Mouse (Mus musculus): ENCODE measurements at regions not wholly inside any gene's neighbourhood (a gene's known extent, or its start where the extent isn't known, plus 50 kb on each side); places are given as distances from the start of the nearest gene placed in this dataset.
A peak's percentile ranks its signal among the peaks of the same experiment; 100 is the strongest.

GRCm38 (mm10) chr8:93591608-93592301 is 56.1 kb upstream of the Ces5a start:
- Histone ChIP-seq H3K27me3 (ENCODE audit: control insufficient read depth, insufficient read depth, low read length) (no peaks in the 10 kb centered on the region), H3K9ac (ENCODE audit: low read depth, low read length, severe bottlenecking) (no peak overlapping the region), H3K36me3 (ENCODE audit: control insufficient read depth, insufficient read depth, low read length) (no peaks in the 10 kb centered on the region), H3K4me2 (replicated peaks; ENCODE audit: low read depth, low read length, severe bottlenecking) (no peak overlapping the region), H3K4me3 (replicated peaks; ENCODE audit: low read length) (no peak overlapping the region), H3K4me1 (ENCODE audit: control insufficient read depth, insufficient read depth, low read length) (no peaks in the 10 kb centered on the region), H3K27ac (replicated peaks; ENCODE audit: low read depth, low read length) (no peak overlapping the region), H3K9me3 (ENCODE audit: control insufficient read depth, low read length) (no peaks in the 10 kb centered on the region)
- TF ChIP-seq POLR2A (IDR thresholded peaks at IDR 0.05; ENCODE audit: borderline replicate concordance, extremely low read depth, insufficient read depth, insufficient read length), result no peak
- ATAC-seq (ENCODE audit: low FRiP score, low read depth), result peak; percentile 74; the same call in 1 of the 2 replicates
- WGBS, result 32% methylated on average over 9 of the region's 9 CpGs
- peak; percentile 76 for DNase-seq (ENCODE audit: low spot score)

- H3K36me3 ChIP-seq (ENCODE audit: control insufficient read depth, insufficient read depth, low read length), result no peaks in the 10 kb centered on the region
- WGBS, result 30% methylated on average over 3 of the region's 3 CpGs
- H3K4me1 ChIP-seq (ENCODE audit: control insufficient read depth, insufficient read depth, low read length), result no peaks in the 10 kb centered on the region
- no peak for ATAC-seq (ENCODE audit: low FRiP score, low read depth)
- DNase-seq (ENCODE audit: low spot score), result no peak
- no peaks in the 10 kb centered on the region for H3K9me3 ChIP-seq (ENCODE audit: control insufficient read depth, low read length)
- H3K4me3 ChIP-seq (replicated peaks; ENCODE audit: low read length), result no peak overlapping the region
- TF ChIP-seq POLR2A (IDR thresholded peaks at IDR 0.05; ENCODE audit: borderline replicate concordance, extremely low read depth, insufficient read depth, insufficient read length), result no peak
- no peak overlapping the region for H3K4me2 ChIP-seq (replicated peaks; ENCODE audit: low read depth, low read length, severe bottlenecking)
- no peaks in the 10 kb centered on the region for H3K27me3 ChIP-seq (ENCODE audit: control insufficient read depth, insufficient read depth, low read length)
- H3K27ac ChIP-seq (replicated peaks; ENCODE audit: low read depth, low read length), result no peak overlapping the region
- peak overlapping the region; percentile 2; the same call in 1 of the 2 replicates for H3K9ac ChIP-seq (ENCODE audit: low read depth, low read length, severe bottlenecking)
Observed at GRCm38 (mm10) chr8:93592302-93592651, 56.6 kb upstream of the Ces5a start.

GRCm38 (mm10) chr8:93598613-93599121 is 63.0 kb upstream of the Ces5a start:
- no peak overlapping the region for H3K27ac ChIP-seq (replicated peaks; ENCODE audit: low read depth, low read length)
- 13% methylated on average over 11 of the region's 11 CpGs for WGBS
- no peaks in the 10 kb centered on the region for H3K27me3 ChIP-seq (ENCODE audit: control insufficient read depth, insufficient read depth, low read length)
- no peak overlapping the region for H3K9ac ChIP-seq (ENCODE audit: low read depth, low read length, severe bottlenecking)
- H3K4me2 ChIP-seq (replicated peaks; ENCODE audit: low read depth, low read length, severe bottlenecking), result no peak overlapping the region
- H3K4me1 ChIP-seq (ENCODE audit: control insufficient read depth, insufficient read depth, low read length), result no peaks in the 10 kb centered on the region
- no peak overlapping the region for H3K4me3 ChIP-seq (replicated peaks; ENCODE audit: low read length)
- H3K9me3 ChIP-seq (ENCODE audit: control insufficient read depth, low read length), result no peaks in the 10 kb centered on the region
- ATAC-seq (ENCODE audit: low FRiP score, low read depth) (no peak), DNase-seq (ENCODE audit: low spot score) (peak; percentile 9)
- H3K36me3 ChIP-seq (ENCODE audit: control insufficient read depth, insufficient read depth, low read length), result no peaks in the 10 kb centered on the region
- no peak for TF ChIP-seq POLR2A (IDR thresholded peaks at IDR 0.05; ENCODE audit: borderline replicate concordance, extremely low read depth, insufficient read depth, insufficient read length)

GRCm38 (mm10) chr8:93599306-93599705 is 63.7 kb upstream of the Ces5a start:
- no peaks in the 10 kb centered on the region for H3K36me3 ChIP-seq (ENCODE audit: control insufficient read depth, insufficient read depth, low read length)
- DNase-seq (ENCODE audit: low spot score) (no peak), ATAC-seq (ENCODE audit: low FRiP score, low read depth) (no peak)
- H3K4me3 ChIP-seq (replicated peaks; ENCODE audit: low read length), result no peak overlapping the region
- H3K4me2 ChIP-seq (replicated peaks; ENCODE audit: low read depth, low read length, severe bottlenecking), result no peak overlapping the region
- 63% methylated on average over 9 of the region's 9 CpGs for WGBS
- no peak overlapping the region for H3K9ac ChIP-seq (ENCODE audit: low read depth, low read length, severe bottlenecking)
- no peaks in the 10 kb centered on the region for H3K9me3 ChIP-seq (ENCODE audit: control insufficient read depth, low read length)
- TF ChIP-seq POLR2A (IDR thresholded peaks at IDR 0.05; ENCODE audit: borderline replicate concordance, extremely low read depth, insufficient read depth, insufficient read length), result no peak
- no peak overlapping the region for H3K27ac ChIP-seq (replicated peaks; ENCODE audit: low read depth, low read length)
- no peaks in the 10 kb centered on the region for H3K27me3 ChIP-seq (ENCODE audit: control insufficient read depth, insufficient read depth, low read length)
- no peaks in the 10 kb centered on the region for H3K4me1 ChIP-seq (ENCODE audit: control insufficient read depth, insufficient read depth, low read length)

- TF ChIP-seq POLR2A (IDR thresholded peaks at IDR 0.05; ENCODE audit: borderline replicate concordance, extremely low read depth, insufficient read depth, insufficient read length), result no peak
- 66% methylated on average over 8 of the region's 8 CpGs for WGBS
- DNase-seq (ENCODE audit: low spot score), result no peak
- ATAC-seq (ENCODE audit: low FRiP score, low read depth), result no peak
- Histone ChIP-seq H3K4me3 (replicated peaks; ENCODE audit: low read length) (no peak overlapping the region), H3K27me3 (ENCODE audit: control insufficient read depth, insufficient read depth, low read length) (no peaks in the 10 kb centered on the region), H3K4me1 (ENCODE audit: control insufficient read depth, insufficient read depth, low read length) (no peaks in the 10 kb centered on the region), H3K4me2 (replicated peaks; ENCODE audit: low read depth, low read length, severe bottlenecking) (no peak overlapping the region), H3K9ac (ENCODE audit: low read depth, low read length, severe bottlenecking) (no peak overlapping the region), H3K9me3 (ENCODE audit: control insufficient read depth, low read length) (no peaks in the 10 kb centered on the region), H3K27ac (replicated peaks; ENCODE audit: low read depth, low read length) (no peak overlapping the region), H3K36me3 (ENCODE audit: control insufficient read depth, insufficient read depth, low read length) (no peaks in the 10 kb centered on the region)
Observed at GRCm38 (mm10) chr8:93599776-93600175, 64.1 kb upstream of the Ces5a start.
